Mouse (Mus musculus) small intestine, adult 2 months (tissue): Measurements from ENCODE around the gene Gsdma.

Experiments used
- CTCF ChIP-seq: fragments of 200-500 bp; IDR thresholded peaks from 2 replicates; pipeline ENCODE4 v1.5.1; 2012; ENCODE audit warnings: low read depth, mild to moderate bottlenecking, control low read depth, inconsistent platforms, low read length, moderate library complexity, mixed read lengths; ENCODE audit not compliant: insufficient replicate concordance, insufficient read length; ENCODE audit errors: extremely low read depth
- POLR2A ChIP-seq: fragments of 200-500 bp; IDR thresholded peaks from 2 replicates; pipeline ENCODE4 v1.6.1; 2012; ENCODE audit warnings: low read depth, mild to moderate bottlenecking, control low read depth, inconsistent platforms, low read length, moderate library complexity

GRCm38 (mm10) chr11:98698849-98699640 lies 34.9 kb downstream of the Gsdma start:
- TF ChIP-seq POLR2A (no peak), CTCF (no peak)
